Comparison of ENCODE assay signal across 8 mouse cellular contexts in the genomic region with DNA sequence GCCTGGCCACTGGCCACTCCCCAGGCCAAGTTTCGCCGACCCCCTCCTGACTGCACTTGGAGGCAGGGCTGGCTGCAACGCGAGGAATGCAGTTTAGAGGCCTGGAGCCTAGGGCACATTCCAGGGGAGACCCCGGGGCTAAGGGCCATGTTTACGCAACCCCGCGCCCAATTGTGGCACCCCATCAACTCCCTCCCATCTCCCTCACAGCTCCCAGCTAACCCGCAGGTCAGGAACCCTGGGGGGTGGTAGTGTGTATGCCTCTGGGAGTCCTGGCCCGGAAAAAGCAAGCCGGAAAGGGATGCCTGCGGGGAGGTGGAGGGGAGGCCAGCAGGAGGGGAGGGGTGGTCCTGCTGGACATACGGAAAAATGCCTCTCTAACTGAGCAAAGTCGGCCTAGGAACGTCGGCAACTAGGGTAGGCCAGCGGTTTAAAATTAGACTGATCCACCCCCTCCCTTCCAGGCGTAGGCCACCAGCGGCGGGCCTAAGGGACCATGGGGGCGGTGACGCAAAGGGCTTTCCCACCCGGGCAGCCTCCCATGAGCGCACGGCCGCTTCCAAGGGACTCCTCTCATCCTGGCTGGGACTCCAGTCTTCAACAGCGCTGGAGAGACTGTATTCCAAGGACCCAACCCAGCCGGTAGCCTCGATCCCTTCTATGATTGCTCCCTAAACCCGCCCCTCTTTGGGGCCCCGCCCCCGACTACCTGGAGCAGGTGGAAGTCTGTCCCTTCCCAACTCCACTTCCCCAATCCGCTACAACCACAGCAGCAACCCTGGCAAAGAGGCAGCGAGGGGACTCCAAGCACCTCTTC. TPM values are rescaled to one million over a fixed set of nuclear protein-coding genes. Genes with fewer than 3 reads are reported as not detected.
DNase-seq lines count a peak whose midpoint lies in the region; ATAC-seq lines count a peak whose summit lies in the region.

No protein-coding gene starts in this region.

- H3K27ac ChIP-seq in intestine, embryonic 15.5 days = peak overlapping the region; percentile 92
- peak overlapping the region; percentile 60 for H3K27ac ChIP-seq in liver, embryonic 13.5 days

- peak overlapping the region; percentile 66 for H3K9ac ChIP-seq in intestine, embryonic 15.5 days
- peak overlapping the region; percentile 79 for H3K9ac ChIP-seq in liver, embryonic 13.5 days

- 1% methylated on average over 34 of the region's 34 CpGs for WGBS in intestine, embryonic 15.5 days
- 8% methylated on average over 34 of the region's 34 CpGs for WGBS in liver, embryonic 13.5 days (ENCODE audit: insufficient replicate concordance)

- H3K4me2 ChIP-seq in intestine, embryonic 15.5 days (replicated peaks) = peak overlapping the region; percentile 98
- peak overlapping the region; percentile 95 for H3K4me2 ChIP-seq in liver, embryonic 13.5 days

- peak; percentile 12; the same call in 1 of the 2 replicates for ATAC-seq in common myeloid progenitor, adult 5-6 weeks (replicated peaks; ENCODE audit: low read depth, poor library complexity, severe bottlenecking)
- ATAC-seq in intestine, embryonic 15.5 days = peak; percentile 65
- ATAC-seq in liver, embryonic 13.5 days (ENCODE audit: low read depth) = peak; percentile 2; the same call in 1 of the 2 replicates

- peaks cover 10% of the 10 kb centered on the region; the same call in 1 of the 2 replicates for H3K27me3 ChIP-seq in intestine, embryonic 15.5 days (replicated peaks)
- peaks cover 58% of the 10 kb centered on the region for H3K27me3 ChIP-seq in liver, embryonic 13.5 days

- peak; percentile 55 for DNase-seq in right cerebral cortex, adult 18-20 months
- DNase-seq in right cerebral cortex, postnatal 25 days = no peak
- peak; percentile 84 for DNase-seq in gastrocnemius, postnatal 25 days
- no peak for DNase-seq in liver, embryonic 13.5 days
- peak; percentile 55 for DNase-seq in neural tube, embryonic 10.5 days (ENCODE audit: extremely low spot score, low spot score)
- DNase-seq in yolk sac, embryonic 10.5 days (ENCODE audit: low spot score) = peak; percentile 85

- no peaks in the 10 kb centered on the region for H3K36me3 ChIP-seq in intestine, embryonic 15.5 days
- H3K36me3 ChIP-seq in liver, embryonic 13.5 days = no peaks in the 10 kb centered on the region

- H3K4me1 ChIP-seq in intestine, embryonic 15.5 days (replicated peaks) = peaks cover 40% of the 10 kb centered on the region
- H3K4me1 ChIP-seq in liver, embryonic 13.5 days (replicated peaks) = peaks cover 69% of the 10 kb centered on the region

- H3K4me3 ChIP-seq in intestine, embryonic 15.5 days (replicated peaks) = peak overlapping the region; percentile 74
- peak overlapping the region; percentile 72 for H3K4me3 ChIP-seq in liver, embryonic 13.5 days (replicated peaks)

- no peaks in the 10 kb centered on the region for H3K9me3 ChIP-seq in intestine, embryonic 15.5 days
- H3K9me3 ChIP-seq in liver, embryonic 13.5 days (replicated peaks) = no peaks in the 10 kb centered on the region

RNA-seq across cellular contexts. Expression of gene Fhod1, which starts 0.9 kb away (rescaled TPM):
- total RNA-seq in common myeloid progenitor, adult 5-6 weeks (2017) = 4.2 and 7.3 TPM in 2 replicates
- 10 to 100 TPM; 17.4 to 24.6 TPM for total RNA-seq in gastrocnemius, postnatal 25 days (2021)
- polyA plus RNA-seq in intestine, embryonic 15.5 days (2015; fragmentation: Nextera tagmentation; extraction: Ambion mirVana) = 1.3 and 1.9 TPM in 2 replicates
- 0.66 and 0.71 TPM in 2 replicates for polyA plus RNA-seq in liver, embryonic 13.5 days (2015; fragmentation: Nextera tagmentation; extraction: Ambion mirVana)

RNA-seq across cellular contexts. Expression of gene Slc9a5, which starts 1.8 kb away (rescaled TPM):
- total RNA-seq in common myeloid progenitor, adult 5-6 weeks (2017) = 0.10 and 0.46 TPM in 2 replicates
- under 1 TPM; 0.56 to 0.72 TPM for total RNA-seq in gastrocnemius, postnatal 25 days (2021)
- 1.4 and 1.7 TPM in 2 replicates for polyA plus RNA-seq in intestine, embryonic 15.5 days (2015; fragmentation: Nextera tagmentation; extraction: Ambion mirVana)
- 0.14 and 0.15 TPM in 2 replicates for polyA plus RNA-seq in liver, embryonic 13.5 days (2015; fragmentation: Nextera tagmentation; extraction: Ambion mirVana)

RNA-seq across cellular contexts. Expression of gene Tmem208, which starts 20.7 kb away (rescaled TPM):
- total RNA-seq in common myeloid progenitor, adult 5-6 weeks (2017) = 21.7 and 28.4 TPM in 2 replicates
- 10 to 100 TPM; 20.5 to 23.1 TPM for total RNA-seq in gastrocnemius, postnatal 25 days (2021)
- 128 and 151 TPM in 2 replicates for polyA plus RNA-seq in intestine, embryonic 15.5 days (2015; fragmentation: Nextera tagmentation; extraction: Ambion mirVana)
- 103 and 108 TPM in 2 replicates for polyA plus RNA-seq in liver, embryonic 13.5 days (2015; fragmentation: Nextera tagmentation; extraction: Ambion mirVana)

RNA-seq across cellular contexts. Expression of gene Lrrc29, which starts 20.7 kb away (rescaled TPM):
- 1.2 and 4.0 TPM in 2 replicates for total RNA-seq in common myeloid progenitor, adult 5-6 weeks (2017)
- 1 to 10 TPM in 1 of 2 experiments, under 1 TPM in 1; 0.87 to 1.4 TPM for total RNA-seq in gastrocnemius, postnatal 25 days (2021)
- 1.3 and 2.3 TPM in 2 replicates for polyA plus RNA-seq in intestine, embryonic 15.5 days (2015; fragmentation: Nextera tagmentation; extraction: Ambion mirVana)
- 9.4 and 9.5 TPM in 2 replicates for polyA plus RNA-seq in liver, embryonic 13.5 days (2015; fragmentation: Nextera tagmentation; extraction: Ambion mirVana)

RNA-seq across cellular contexts. Expression of gene Plekhg4, which starts 26.3 kb away (rescaled TPM):
- not detected in 2 replicates for total RNA-seq in common myeloid progenitor, adult 5-6 weeks (2017)
- under 1 TPM in 1 of 2 experiments, not detected in 1; 0.11 TPM for total RNA-seq in gastrocnemius, postnatal 25 days (2021)
- 0.10 and 0.27 TPM in 2 replicates for polyA plus RNA-seq in intestine, embryonic 15.5 days (2015; fragmentation: Nextera tagmentation; extraction: Ambion mirVana)
- polyA plus RNA-seq in liver, embryonic 13.5 days (2015; fragmentation: Nextera tagmentation; extraction: Ambion mirVana) = 0.05 and 0.09 TPM in 2 replicates

Comparison
In these comparisons a context has a peak if more than half of its experiments do, and no peak if none do; other contexts are left out.
1. DNase-seq: peak in right cerebral cortex, adult 18-20 months (single experiment), gastrocnemius, postnatal 25 days (single experiment), neural tube, embryonic 10.5 days (single experiment) and yolk sac, embryonic 10.5 days (single experiment); none in right cerebral cortex, postnatal 25 days (single experiment) and liver, embryonic 13.5 days (single experiment).
2. ATAC-seq: peak in every context shown above with its lines; median percentile 65 in intestine, embryonic 15.5 days; 12 in common myeloid progenitor, adult 5-6 weeks; 2 in liver, embryonic 13.5 days.